Mouse (Mus musculus) natural killer cell, adult 2 months (primary cell): ENCODE data around the gene Cfap74.

Experiments used
- DNase-seq, 2 experiments: peaks; one replicate each; pipeline ENCODE4 v3.0.0; 2022; ENCODE audit warnings: low spot score in 2 of 2

The Cfap74 gene

GRCm38 (mm10) chr4:155409058-155409776 is at the start of gene Cfap74:
Gene Cfap74 (plus strand): TSS chr4:155409190.
- peak; percentile 23 to 60 for DNase-seq

GRCm38 (mm10) chr4:155359560-155360464 is 49.2 kb upstream of the Cfap74 start:
- no peak for DNase-seq

GRCm38 (mm10) chr4:155360856-155361255 is 48.1 kb upstream of the Cfap74 start:
- no peak for DNase-seq

- peak; percentile 51 to 76 for DNase-seq
Observed at GRCm38 (mm10) chr4:155361303-155361791, 47.6 kb upstream of the Cfap74 start, which contains the start of gene Prkcz. Gene Prkcz (minus strand): TSS chr4:155361361.

- DNase-seq, result no peak
Observed at GRCm38 (mm10) chr4:155362443-155362842, 46.5 kb upstream of the Cfap74 start.

- no peak for DNase-seq
Observed at GRCm38 (mm10) chr4:155366784-155367183, 42.2 kb upstream of the Cfap74 start.

- DNase-seq, result no peak
Observed at GRCm38 (mm10) chr4:155367739-155368138, 41.3 kb upstream of the Cfap74 start.

GRCm38 (mm10) chr4:155368684-155369083 is 40.3 kb upstream of the Cfap74 start:
- peak in 1 of 2 experiments; percentile 39 for DNase-seq

- DNase-seq, result no peak
Observed at GRCm38 (mm10) chr4:155370737-155371715, 38.0 kb upstream of the Cfap74 start.

GRCm38 (mm10) chr4:155371797-155372735 is 36.9 kb upstream of the Cfap74 start:
- no peak for DNase-seq

GRCm38 (mm10) chr4:155381974-155382373 is 27.0 kb upstream of the Cfap74 start:
- no peak for DNase-seq

GRCm38 (mm10) chr4:155382752-155383151 is 26.2 kb upstream of the Cfap74 start:
- no peak for DNase-seq

- no peak for DNase-seq
Observed at GRCm38 (mm10) chr4:155383326-155383725, 25.7 kb upstream of the Cfap74 start.

GRCm38 (mm10) chr4:155387166-155387565 is 21.8 kb upstream of the Cfap74 start:
- no peak for DNase-seq

- no peak for DNase-seq
Observed at GRCm38 (mm10) chr4:155395471-155395870, 13.5 kb upstream of the Cfap74 start.

- DNase-seq, result no peak
Observed at GRCm38 (mm10) chr4:155396751-155397150, 12.2 kb upstream of the Cfap74 start.

- no peak for DNase-seq
Observed at GRCm38 (mm10) chr4:155397511-155398221, 11.3 kb upstream of the Cfap74 start, which contains the start of gene Gabrd. Gene Gabrd (minus strand): TSS chr4:155398112.

- DNase-seq, result no peak
Observed at GRCm38 (mm10) chr4:155398222-155398540, 10.8 kb upstream of the Cfap74 start.

GRCm38 (mm10) chr4:155401121-155401520 is 7.9 kb upstream of the Cfap74 start:
- no peak for DNase-seq

GRCm38 (mm10) chr4:155402489-155402888 is 6.5 kb upstream of the Cfap74 start:
- DNase-seq, result no peak
